Mouse (Mus musculus) kidney, postnatal 10 days (tissue): ENCODE data around the gene Ube2v1.

ENCODE experiments used
- DNase-seq: peaks from one replicate; pipeline ENCODE4 v3.0.0; 2021; ENCODE audit warnings: mixed read lengths

Gene Ube2v1

DNA sequence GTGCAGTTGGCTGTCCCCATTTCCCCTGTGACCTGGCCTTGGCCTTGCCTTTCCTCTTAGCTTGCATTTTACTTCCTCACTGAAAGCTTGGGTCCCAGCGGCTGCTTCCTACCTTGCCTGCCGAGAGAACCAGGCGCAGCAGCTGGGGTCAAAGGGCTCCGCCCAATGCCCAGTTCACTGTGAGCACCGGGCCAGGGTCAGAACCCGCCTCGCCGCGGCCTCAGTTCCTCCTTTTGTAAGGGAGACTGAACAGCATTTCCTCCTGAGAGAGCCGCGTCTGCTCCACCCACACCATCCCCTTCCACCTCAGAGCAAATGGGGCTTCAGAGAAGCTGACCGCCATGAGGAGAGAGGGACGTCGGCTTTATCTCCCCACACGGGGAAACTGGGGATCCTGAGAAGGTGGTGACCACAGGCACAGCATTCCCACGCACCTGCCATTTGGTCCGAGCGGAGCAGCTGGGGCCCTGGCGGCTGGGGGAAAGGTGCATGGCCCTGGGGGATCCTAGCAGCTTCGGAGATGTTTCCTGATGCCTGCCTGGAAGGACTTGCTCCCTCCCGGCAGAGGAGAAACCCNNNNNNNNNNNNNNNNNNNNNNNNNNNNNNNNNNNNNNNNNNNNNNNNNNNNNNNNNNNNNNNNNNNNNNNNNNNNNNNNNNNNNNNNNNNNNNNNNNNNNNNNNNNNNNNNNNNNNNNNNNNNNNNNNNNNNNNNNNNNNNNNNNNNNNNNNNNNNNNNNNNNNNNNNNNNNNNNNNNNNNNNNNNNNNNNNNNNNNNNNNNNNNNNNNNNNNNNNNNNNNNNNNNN, 42.9 kb downstream of the Ube2v1 start:
- peak; percentile 74 for DNase-seq

DNA sequence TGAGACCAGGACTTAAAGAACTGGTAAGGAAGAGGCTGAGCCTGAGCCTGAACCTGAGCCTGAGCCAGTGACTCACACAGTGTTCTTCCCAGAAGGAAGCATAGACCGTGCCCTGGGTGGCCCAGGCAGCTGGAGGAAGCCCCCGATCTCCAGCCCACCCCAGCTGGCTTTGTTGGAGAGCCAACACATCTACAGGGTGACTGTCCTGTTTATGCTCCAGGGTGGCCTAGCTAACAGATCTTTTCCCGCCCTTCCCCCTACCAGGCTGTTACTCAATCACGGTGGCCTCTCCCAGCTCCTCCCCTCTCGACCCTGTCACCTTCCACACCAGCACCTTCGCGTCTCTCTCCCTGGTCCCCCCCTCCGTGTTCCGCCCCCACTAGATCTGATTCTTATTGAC, 44.9 kb downstream of the Ube2v1 start:
- peak; percentile 57 for DNase-seq

GRCm38 (mm10) chr2:167586041-167586440, 45.9 kb downstream of the Ube2v1 start:
- peak; percentile 77 for DNase-seq

GRCm38 (mm10) chr2:167585273-167585672, 46.6 kb downstream of the Ube2v1 start:
- no peak for DNase-seq

DNA sequence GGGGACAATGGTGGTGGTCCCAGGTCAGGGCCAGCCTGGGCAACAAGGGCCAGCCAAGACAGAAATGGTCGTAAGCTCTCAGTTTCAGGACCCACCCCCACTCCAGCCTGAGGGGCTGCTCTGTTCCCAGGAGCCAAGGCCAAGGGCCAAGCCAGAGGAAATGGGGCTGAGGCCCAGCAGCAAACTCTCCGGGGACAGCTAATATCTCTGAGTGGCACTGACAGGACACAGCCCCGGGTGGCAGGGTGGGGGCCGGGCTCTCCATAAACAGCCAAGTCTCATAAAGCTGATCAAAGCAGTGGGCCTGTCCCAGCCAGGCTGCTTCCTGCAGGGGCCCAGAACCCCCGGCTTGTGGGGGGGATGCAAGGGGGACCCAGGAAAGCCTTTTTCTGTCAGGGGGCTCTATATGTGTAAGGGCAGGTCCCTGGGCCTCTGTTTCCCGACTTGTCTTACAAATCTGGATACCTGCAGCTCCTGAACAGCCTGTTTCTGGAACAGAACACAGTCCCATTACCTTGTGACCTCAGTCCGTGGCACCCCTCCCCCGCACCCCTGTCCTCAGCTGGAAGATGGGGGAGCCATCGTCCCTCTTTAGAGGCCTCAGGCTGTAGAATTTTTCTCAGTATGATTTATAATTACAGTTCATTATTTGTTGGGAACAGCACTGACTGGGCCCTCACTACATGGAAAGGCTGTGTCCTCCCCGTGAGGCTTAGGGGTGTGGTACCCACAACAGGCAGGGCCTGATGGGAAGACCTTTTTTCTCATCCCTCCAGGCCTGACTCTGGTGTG, 48.5 kb downstream of the Ube2v1 start:
- peak; percentile 69 for DNase-seq

- no peak for DNase-seq
These were observed 53.4 kb downstream of the Ube2v1 start for GRCm38 (mm10) chr2:167578521-167578920.

GRCm38 (mm10) chr2:167577186-167577785, 54.6 kb downstream of the Ube2v1 start:
- DNase-seq = peak; percentile 59

DNA sequence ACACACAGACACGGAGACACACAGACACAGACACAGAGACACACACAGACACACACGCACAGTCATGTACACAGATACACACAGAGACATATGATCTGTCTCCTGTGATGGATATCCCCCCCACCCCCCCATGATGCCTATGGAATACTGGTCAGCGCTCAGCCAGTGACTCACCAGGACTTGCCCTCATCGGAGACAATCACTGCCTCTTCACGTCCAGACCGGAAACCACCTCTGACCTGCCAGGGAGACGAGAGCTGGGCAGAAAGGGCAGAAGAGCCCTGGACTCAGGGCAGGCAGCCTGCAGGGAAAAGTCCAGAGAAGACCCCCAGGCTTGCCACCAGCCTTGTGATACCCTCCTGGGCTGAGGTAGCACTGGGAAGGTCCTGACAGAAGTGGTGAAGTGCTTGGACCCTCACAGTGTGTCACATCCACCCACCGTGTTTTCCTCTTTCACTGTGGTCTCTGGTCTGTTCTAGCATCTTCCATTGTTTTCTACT, 55.7 kb downstream of the Ube2v1 start:
- no peak for DNase-seq

- no peak for DNase-seq
These were observed 56.3 kb downstream of the Ube2v1 start for GRCm38 (mm10) chr2:167575581-167575980.

GRCm38 (mm10) chr2:167574814-167575213, 57.1 kb downstream of the Ube2v1 start:
- no peak for DNase-seq

GRCm38 (mm10) chr2:167571442-167572220, 60.3 kb downstream of the Ube2v1 start:
- no peak for DNase-seq

- DNase-seq = no peak
These were observed 61.1 kb downstream of the Ube2v1 start for GRCm38 (mm10) chr2:167570815-167571214.

DNA sequence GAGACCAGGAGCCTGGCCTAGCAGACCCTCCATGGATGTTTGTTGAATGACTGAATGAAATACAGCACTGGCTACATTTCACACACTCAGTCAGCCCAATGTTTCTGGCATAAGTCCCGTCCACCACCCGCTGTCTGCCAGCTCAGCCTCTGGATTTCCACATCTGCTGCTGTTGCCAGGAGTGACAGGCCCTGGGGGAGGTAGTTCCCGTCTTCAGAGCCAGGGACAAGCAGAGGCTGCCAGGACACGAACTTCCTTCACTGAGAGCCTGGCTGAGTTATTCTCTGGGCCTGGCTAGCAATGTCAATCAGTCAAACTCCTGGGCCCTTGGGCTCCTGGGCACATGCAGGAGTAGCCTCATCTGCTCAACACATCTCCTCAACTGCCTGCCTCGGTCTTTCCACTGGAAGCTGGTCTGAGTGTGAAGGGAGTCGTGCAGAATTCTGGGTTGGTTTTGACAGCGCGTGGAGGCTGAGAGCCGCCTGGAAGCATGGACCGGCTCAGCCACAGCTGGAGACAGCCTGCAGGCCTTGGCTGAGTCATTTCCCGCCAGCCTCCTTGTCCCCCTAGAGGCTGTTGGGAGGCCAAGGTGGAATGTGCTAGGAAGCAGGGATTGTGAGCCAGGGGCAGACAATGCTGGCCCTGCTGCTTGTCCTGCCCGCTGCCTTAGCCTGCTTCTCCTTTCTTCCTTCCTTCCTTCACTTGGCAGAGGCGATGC, 61.8 kb downstream of the Ube2v1 start:
- DNase-seq = peak; percentile 70

DNA sequence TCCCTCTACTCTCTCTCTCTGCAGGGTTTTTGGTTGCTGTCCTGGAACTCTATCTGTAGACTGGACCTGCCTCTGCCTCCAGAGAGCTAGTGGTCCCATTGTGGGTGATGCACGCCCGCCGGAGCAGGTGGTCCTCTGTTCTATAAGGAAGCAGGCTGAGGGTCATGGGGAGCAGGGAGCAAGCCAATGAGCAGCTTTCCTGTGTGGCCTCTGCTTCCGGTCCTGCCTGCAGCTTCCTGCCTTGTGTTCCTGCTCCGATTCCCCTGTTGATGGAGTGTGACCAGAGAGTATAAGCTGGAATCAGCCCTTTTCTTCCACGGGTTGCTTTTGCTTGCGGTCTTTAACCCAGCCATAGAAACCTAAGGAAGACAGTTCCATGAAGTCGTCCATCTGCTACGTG, 63.8 kb downstream of the Ube2v1 start:
- no peak for DNase-seq

- DNase-seq = peak; percentile 87
These were observed 66.2 kb downstream of the Ube2v1 start for GRCm38 (mm10) chr2:167565682-167566081.

DNA sequence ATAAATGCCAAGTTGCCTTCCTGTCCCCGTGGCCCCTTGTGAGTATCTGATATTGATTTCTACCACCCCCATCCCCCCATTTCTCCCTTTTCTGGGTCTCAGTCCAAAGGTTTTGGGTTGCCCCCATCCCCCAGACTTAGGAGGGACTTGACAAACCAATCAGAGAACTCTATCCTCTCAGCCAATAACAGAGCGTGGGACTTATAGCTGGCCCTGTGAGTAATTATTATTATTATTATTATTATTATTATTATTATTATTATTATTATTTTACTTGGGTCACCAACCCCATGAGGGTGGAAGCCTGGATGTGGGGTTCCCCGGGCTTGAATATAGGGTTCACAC, 66.6 kb downstream of the Ube2v1 start:
- DNase-seq = no peak

- DNase-seq = no peak
These were observed 67.2 kb downstream of the Ube2v1 start for GRCm38 (mm10) chr2:167564551-167565311.

DNA sequence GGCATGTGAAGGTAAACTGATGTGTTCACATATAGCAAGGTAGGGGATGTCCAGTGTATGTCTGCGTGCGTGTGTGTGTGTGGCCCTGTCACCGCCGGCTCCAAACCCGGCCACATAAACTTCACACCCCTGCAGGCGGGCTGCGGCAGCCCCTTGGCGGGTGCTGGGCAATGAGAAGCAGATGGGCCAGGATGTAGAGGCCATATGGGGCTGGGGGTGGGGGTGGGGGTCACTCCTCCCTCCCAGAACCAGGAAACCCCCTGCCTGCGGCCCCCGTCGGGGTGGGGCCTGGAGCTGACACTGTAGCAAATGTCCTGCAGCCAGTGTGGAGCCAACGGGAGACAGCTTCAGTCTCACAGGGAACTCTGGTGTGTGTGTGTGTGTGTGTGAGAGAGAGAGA, 68.2 kb downstream of the Ube2v1 start:
- no peak for DNase-seq

GRCm38 (mm10) chr2:167563035-167563434, 68.9 kb downstream of the Ube2v1 start:
- DNase-seq = no peak

- peak; percentile 70 for DNase-seq
These were observed 69.8 kb downstream of the Ube2v1 start for GRCm38 (mm10) chr2:167562101-167562500.

- peak; percentile 41 for DNase-seq
These were observed 72.5 kb downstream of the Ube2v1 start for GRCm38 (mm10) chr2:167559413-167559812.
